Mouse (Mus musculus): Measurements from ENCODE around the gene Fam196b.

DNA sequence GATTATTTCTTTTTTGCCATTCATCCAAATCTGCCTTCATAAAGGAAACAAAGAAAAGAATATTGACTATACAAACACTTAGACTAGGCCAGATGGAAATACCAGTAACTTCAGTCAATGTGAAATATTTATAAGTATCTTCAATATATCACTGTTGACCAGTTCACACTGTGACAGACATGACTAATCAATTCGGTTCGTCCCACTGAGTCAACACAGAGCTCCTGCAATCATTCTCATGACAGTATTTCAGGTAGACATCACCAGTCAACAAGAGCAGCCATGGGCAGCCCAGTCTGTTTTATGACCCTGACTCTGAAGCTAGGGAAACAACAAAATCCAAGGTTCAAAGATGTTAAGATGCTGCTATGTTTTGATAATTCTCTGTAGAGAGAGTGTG, 117.4 kb downstream of the Fam196b start:
- TF ChIP-seq POLR2A (IDR thresholded peaks at IDR 0.05; ENCODE audit: borderline replicate concordance, extremely low read depth, insufficient read depth, insufficient read length, poor library complexity, severe bottlenecking) (no peak), CTCF (IDR thresholded peaks at IDR 0.05; ENCODE audit: borderline replicate concordance, extremely low read depth, insufficient read depth, insufficient read length) (no peak)
